Mouse (Mus musculus) C2C12 (cell line): ENCODE data around the gene Tnnt3. TPM values are rescaled to one million over a fixed set of nuclear protein-coding genes. Genes with fewer than 3 reads are reported as not detected.

Experiments
- H3K27me3 ChIP-seq: one replicate; pipeline ENCODE4 v1.6.1; 2011; ENCODE audit not compliant: control insufficient read depth, insufficient read depth, insufficient read length
- H3K36me3 ChIP-seq: one replicate; pipeline ENCODE4 v1.6.1; 2011; ENCODE audit not compliant: control insufficient read depth, insufficient read depth
- H3K4me3 ChIP-seq: one replicate; pipeline ENCODE4 v1.5.1; 2011; ENCODE audit warnings: mild to moderate bottlenecking, control low read depth; ENCODE audit not compliant: poor library complexity, insufficient read depth, severe bottlenecking
- H3K79me2 ChIP-seq: one replicate; pipeline ENCODE4 v1.6.1; 2011; ENCODE audit not compliant: control insufficient read depth, insufficient read depth
- H3K79me3 ChIP-seq: one replicate; pipeline ENCODE4 v1.6.1; 2011; ENCODE audit warnings: low read depth, control low read depth
- H3ac ChIP-seq: one replicate; pipeline ENCODE3; 2011; ENCODE audit warnings: low read depth; ENCODE audit not compliant: control insufficient read depth, insufficient read length
- CEBPB ChIP-seq: IDR thresholded peaks from one replicate; pipeline ENCODE4 v1.6.1; 2011; ENCODE audit warnings: low read depth, mild to moderate bottlenecking, control low read depth, moderate library complexity
- CTCF ChIP-seq: IDR thresholded peaks from one replicate; pipeline ENCODE4 v1.5.1; 2011; ENCODE audit not compliant: control insufficient read depth, insufficient read depth, insufficient read length
- FOSL1 ChIP-seq: IDR thresholded peaks from one replicate; pipeline ENCODE4 v1.8.0; 2011; ENCODE audit warnings: mild to moderate bottlenecking, low read length; ENCODE audit not compliant: poor library complexity, insufficient read depth, severe bottlenecking
- MAX ChIP-seq: IDR thresholded peaks from one replicate; pipeline ENCODE4 v1.6.1; 2011; ENCODE audit warnings: mild to moderate bottlenecking, control low read depth
- MYOD1 ChIP-seq: IDR thresholded peaks from one replicate; pipeline ENCODE4 v1.6.1; 2011; ENCODE audit warnings: low read depth; ENCODE audit not compliant: control insufficient read depth, insufficient read length
- MYOG ChIP-seq: IDR thresholded peaks from one replicate; pipeline ENCODE4 v1.6.1; 2011; ENCODE audit not compliant: control insufficient read depth, insufficient read length; ENCODE audit errors: extremely low read depth
- USF1 ChIP-seq: IDR thresholded peaks from one replicate; pipeline ENCODE4 v1.6.1; 2011; ENCODE audit warnings: low read depth, mild to moderate bottlenecking, control low read depth, moderate library complexity
- long read RNA-seq, 2 experiments: library from polyadenylated mRNA; unstranded; transcript quantifications; one replicate each; pipeline ENCODE4 v2.0.0; 2019 to 2020
- polyA plus RNA-seq: library from polyadenylated mRNA; unstranded; fragments of >200 nt; fragmentation: generic; extraction: Trizol; gene quantifications from one replicate; pipeline ENCODE4 v1.2.1, GENCODE M21; 2012; ENCODE audit warnings: missing spikeins

The Tnnt3 gene
- 6.8 TPM for polyA plus RNA-seq
- long read RNA-seq, experiment 1, partial matches to known transcripts: 14 of 21 reads
- long read RNA-seq, experiment 1, other reads (novel, unspliced or antisense): 7 of 21 reads
- long read RNA-seq, experiment 2: 0 reads

DNA sequence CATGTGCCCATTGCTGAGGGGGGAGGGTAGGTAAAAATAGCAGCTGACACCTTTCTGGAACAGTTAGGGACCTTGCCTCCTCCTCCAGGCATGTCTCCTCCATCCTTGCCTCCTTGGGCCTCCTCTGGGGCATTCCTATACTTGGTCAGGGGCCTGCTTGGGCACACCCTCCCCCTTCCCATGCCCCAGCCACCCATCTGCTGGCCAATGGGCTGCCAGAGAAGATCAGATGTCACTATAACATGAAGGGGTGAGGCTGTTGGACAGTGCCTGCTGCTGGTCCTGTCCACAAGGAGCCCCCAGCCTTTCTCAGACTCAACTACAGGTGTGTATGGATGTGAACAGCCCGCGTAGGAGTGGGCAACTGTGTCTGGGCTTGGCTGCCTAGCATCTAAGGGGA is at the start of gene Tnnt3:
Gene Tnnt3, plus strand, starts transcription at position 262 of the 400 bp plus-strand sequence.
- TF ChIP-seq FOSL1 (no peak), USF1 (no peak), MAX (no peak), MYOG (no peak), MYOD1 (no peak), CTCF (no peak), CEBPB (no peak)
- H3K79me3 ChIP-seq: no peaks in the 10 kb centered on the region
- no peak within 1 kb of the TSS for H3ac ChIP-seq
- no peaks in the 10 kb centered on the region for H3K79me2 ChIP-seq
- H3K36me3 ChIP-seq: peaks cover 12% of the 10 kb centered on the region
- H3K4me3 ChIP-seq: no peak within 1 kb of the TSS
- no peaks in the 10 kb centered on the region for H3K27me3 ChIP-seq

GRCm38 (mm10) chr7:142449038-142449617 is 49.5 kb upstream of the Tnnt3 start:
- TF ChIP-seq MAX: no peak
- TF ChIP-seq FOSL1: no peak
- TF ChIP-seq MYOD1: no peak
- no peak for TF ChIP-seq CTCF
- no peak for TF ChIP-seq USF1
- no peak for TF ChIP-seq CEBPB
- no peak for TF ChIP-seq MYOG
- no peaks in the 10 kb centered on the region for H3K36me3 ChIP-seq
- no peaks in the 10 kb centered on the region for H3K79me2 ChIP-seq
- H3ac ChIP-seq: no peak overlapping the region
- no peaks in the 10 kb centered on the region for H3K79me3 ChIP-seq
- no peak overlapping the region for H3K4me3 ChIP-seq
- no peaks in the 10 kb centered on the region for H3K27me3 ChIP-seq

DNA sequence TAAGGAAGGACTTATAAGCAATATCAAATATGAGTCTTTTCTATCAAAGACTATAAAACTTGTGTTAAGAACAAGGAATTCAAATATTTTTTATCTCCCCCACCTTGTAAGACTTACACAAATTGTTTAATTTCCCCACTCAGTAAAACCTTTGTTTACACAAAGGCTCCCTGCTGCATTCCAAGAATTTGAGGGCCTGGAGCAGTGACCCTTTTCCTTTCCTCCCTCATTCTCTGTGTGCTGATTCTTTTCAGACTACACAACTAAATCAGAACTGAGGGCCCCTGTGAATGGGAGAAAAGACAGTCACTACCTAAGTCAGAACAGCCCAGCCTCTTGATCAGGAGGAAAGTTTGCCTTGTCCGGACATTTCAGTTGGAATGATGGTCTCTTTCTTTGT is 43.9 kb upstream of the Tnnt3 start:
- no peaks in the 10 kb centered on the region for H3K79me3 ChIP-seq
- H3K4me3 ChIP-seq: no peak overlapping the region
- no peaks in the 10 kb centered on the region for H3K36me3 ChIP-seq
- TF ChIP-seq USF1 (no peak), MYOG (no peak), MYOD1 (no peak), FOSL1 (no peak), CEBPB (no peak), CTCF (no peak), MAX (no peak)
- H3K27me3 ChIP-seq: no peaks in the 10 kb centered on the region
- H3ac ChIP-seq: no peak overlapping the region
- H3K79me2 ChIP-seq: no peaks in the 10 kb centered on the region

DNA sequence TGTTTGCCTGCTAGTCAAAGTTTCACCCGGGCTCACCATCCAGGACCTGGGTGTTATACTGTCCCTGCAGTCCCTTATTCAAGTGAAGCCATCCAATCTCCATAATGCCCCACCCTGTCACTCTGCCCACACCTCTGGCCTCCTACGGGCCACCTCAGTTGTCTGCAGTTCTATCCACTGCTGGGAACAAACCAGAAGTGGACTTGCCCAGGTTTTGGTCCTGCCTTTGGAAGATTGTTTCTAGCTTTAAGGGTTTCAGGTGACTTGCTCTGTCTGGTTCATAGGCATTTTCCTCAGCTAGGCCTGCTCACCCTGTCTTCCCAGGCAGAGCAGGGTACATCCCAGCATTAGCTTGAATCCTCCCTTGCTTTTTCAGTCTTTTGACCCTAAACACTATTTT is 43.4 kb upstream of the Tnnt3 start:
- no peaks in the 10 kb centered on the region for H3K79me2 ChIP-seq
- no peak overlapping the region for H3K4me3 ChIP-seq
- H3K36me3 ChIP-seq: no peaks in the 10 kb centered on the region
- no peak for TF ChIP-seq USF1
- TF ChIP-seq MYOG: no peak
- TF ChIP-seq CTCF: no peak
- TF ChIP-seq CEBPB: no peak
- TF ChIP-seq MAX: no peak
- no peak for TF ChIP-seq FOSL1
- TF ChIP-seq MYOD1: no peak
- H3K79me3 ChIP-seq: no peaks in the 10 kb centered on the region
- no peak overlapping the region for H3ac ChIP-seq
- no peaks in the 10 kb centered on the region for H3K27me3 ChIP-seq

DNA sequence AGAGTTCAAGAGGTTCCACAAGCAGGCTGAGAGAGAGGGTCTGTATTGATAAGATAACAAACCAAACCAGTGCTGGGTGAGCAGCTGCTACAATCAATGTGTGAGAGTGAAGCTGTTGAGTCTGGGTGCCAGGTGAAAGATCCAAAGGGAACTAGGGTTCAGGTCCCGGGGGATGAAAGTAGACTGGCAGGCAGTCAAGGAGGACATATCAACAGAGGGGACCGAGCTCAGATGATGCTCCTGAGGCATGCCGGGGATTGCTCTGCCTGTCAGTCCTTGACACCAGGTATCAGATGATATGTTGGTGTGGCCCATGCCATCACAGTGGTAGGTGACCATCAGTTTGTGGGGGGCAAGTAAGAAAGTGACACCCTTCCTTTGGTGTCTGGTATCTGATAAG is 41.8 kb upstream of the Tnnt3 start:
- Histone ChIP-seq H3K4me3 (no peak overlapping the region), H3K27me3 (no peaks in the 10 kb centered on the region), H3ac (no peak overlapping the region), H3K36me3 (no peaks in the 10 kb centered on the region), H3K79me2 (no peaks in the 10 kb centered on the region), H3K79me3 (no peaks in the 10 kb centered on the region)
- TF ChIP-seq MYOD1 (no peak), MAX (no peak), CTCF (no peak), USF1 (no peak), FOSL1 (no peak), CEBPB (no peak), MYOG (no peak)
